Mouse (Mus musculus): ENCODE results near the gene Sycp2l. TPM values are rescaled to one million over a fixed set of nuclear protein-coding genes. Genes with fewer than 3 reads are reported as not detected.
A peak's percentile ranks its signal among the peaks of the same experiment; 100 is the strongest.

The Sycp2l gene
- polyA plus RNA-seq (2015; fragmentation: Nextera tagmentation; extraction: Ambion mirVana), result not detected in 2 replicates

DNA sequence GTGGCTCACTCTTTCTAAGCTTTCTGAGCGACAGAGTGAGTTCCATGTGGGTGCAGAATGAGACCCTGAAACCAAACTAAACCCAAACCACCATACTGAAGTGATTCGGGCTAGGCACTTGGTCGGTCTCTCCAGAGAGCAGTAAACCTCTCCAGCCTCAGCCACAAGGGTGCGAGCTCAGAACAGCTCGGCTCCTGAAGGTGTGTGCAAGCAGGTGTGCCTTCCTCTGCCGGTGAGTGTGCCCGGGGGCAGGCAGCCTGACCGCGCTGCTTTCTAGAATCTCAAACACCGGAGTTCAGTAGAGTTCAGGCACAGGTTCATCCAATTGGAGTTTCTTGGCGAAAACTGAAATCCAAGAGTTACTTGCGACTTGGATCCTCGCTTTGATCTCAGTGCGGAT lies at the start of gene Sycp2l:
TSS of gene Sycp2l (plus strand) at position 368 of the 400 bp plus-strand sequence.
- TF ChIP-seq CTCF (IDR thresholded peaks at IDR 0.05) (no peak), EP300 (IDR thresholded peaks at IDR 0.05) (no peak)
- Histone ChIP-seq H3K4me3 (ENCODE audit: low read depth, low read length) (no peak within 1 kb of the TSS), H3K4me2 (replicated peaks; ENCODE audit: low read depth, low read length) (peak within 1 kb of the TSS; percentile 27), H3K27ac (ENCODE audit: low read length) (no peak within 1 kb of the TSS), H3K27me3 (replicated peaks; ENCODE audit: insufficient read depth, low read length) (0 out of 2 replicates have a peak, but pooled peaks cover 3% of the 10 kb centered on the region), H3K9me3 (ENCODE audit: low read length) (no peaks in the 10 kb centered on the region), H3K9ac (replicated peaks; ENCODE audit: low read depth) (no peak within 1 kb of the TSS), H3K4me1 (ENCODE audit: insufficient read depth, low read depth, low read length) (no peaks in the 10 kb centered on the region), H3K36me3 (ENCODE audit: insufficient read depth, low read length) (no peaks in the 10 kb centered on the region)
- DNase-seq (ENCODE audit: low spot score) (peak; percentile 9), ATAC-seq (no peak)
- WGBS, result 29% methylated on average over 14 of the region's 14 CpGs

- ATAC-seq (no peak), DNase-seq (ENCODE audit: low spot score) (no peak)
- WGBS, result 94% methylated on average over 4 of the region's 4 CpGs
- no peak overlapping the region for H3K4me2 ChIP-seq (replicated peaks; ENCODE audit: low read depth, low read length)
- H3K4me3 ChIP-seq (ENCODE audit: low read depth, low read length), result no peak overlapping the region
- H3K27ac ChIP-seq (ENCODE audit: low read length), result no peak overlapping the region
- no peaks in the 10 kb centered on the region for H3K9me3 ChIP-seq (ENCODE audit: low read length)
- TF ChIP-seq EP300 (IDR thresholded peaks at IDR 0.05) (no peak), CTCF (IDR thresholded peaks at IDR 0.05) (no peak)
- no peaks in the 10 kb centered on the region for H3K27me3 ChIP-seq (replicated peaks; ENCODE audit: insufficient read depth, low read length)
- H3K9ac ChIP-seq (replicated peaks; ENCODE audit: low read depth), result no peak overlapping the region
- H3K36me3 ChIP-seq (ENCODE audit: insufficient read depth, low read length), result no peaks in the 10 kb centered on the region
- H3K4me1 ChIP-seq (ENCODE audit: insufficient read depth, low read depth, low read length), result no peaks in the 10 kb centered on the region
Observed at GRCm38 (mm10) chr13:41067618-41068017, 46.5 kb upstream of the Sycp2l start.

GRCm38 (mm10) chr13:41071617-41072016 lies 42.5 kb upstream of the Sycp2l start:
- Histone ChIP-seq H3K36me3 (ENCODE audit: insufficient read depth, low read length) (no peaks in the 10 kb centered on the region), H3K27me3 (replicated peaks; ENCODE audit: insufficient read depth, low read length) (no peaks in the 10 kb centered on the region), H3K9ac (replicated peaks; ENCODE audit: low read depth) (no peak overlapping the region), H3K4me2 (replicated peaks; ENCODE audit: low read depth, low read length) (no peak overlapping the region), H3K9me3 (ENCODE audit: low read length) (no peaks in the 10 kb centered on the region), H3K4me3 (ENCODE audit: low read depth, low read length) (no peak overlapping the region), H3K27ac (ENCODE audit: low read length) (no peak overlapping the region), H3K4me1 (ENCODE audit: insufficient read depth, low read depth, low read length) (no peaks in the 10 kb centered on the region)
- no peak for DNase-seq (ENCODE audit: low spot score)
- ATAC-seq, result no peak
- WGBS, result 87% methylated on average over 11 of the region's 11 CpGs
- no peak for TF ChIP-seq EP300 (IDR thresholded peaks at IDR 0.05)
- TF ChIP-seq CTCF (IDR thresholded peaks at IDR 0.05), result no peak

GRCm38 (mm10) chr13:41073819-41074218 lies 40.3 kb upstream of the Sycp2l start:
- H3K9ac ChIP-seq (replicated peaks; ENCODE audit: low read depth), result no peak overlapping the region

DNA sequence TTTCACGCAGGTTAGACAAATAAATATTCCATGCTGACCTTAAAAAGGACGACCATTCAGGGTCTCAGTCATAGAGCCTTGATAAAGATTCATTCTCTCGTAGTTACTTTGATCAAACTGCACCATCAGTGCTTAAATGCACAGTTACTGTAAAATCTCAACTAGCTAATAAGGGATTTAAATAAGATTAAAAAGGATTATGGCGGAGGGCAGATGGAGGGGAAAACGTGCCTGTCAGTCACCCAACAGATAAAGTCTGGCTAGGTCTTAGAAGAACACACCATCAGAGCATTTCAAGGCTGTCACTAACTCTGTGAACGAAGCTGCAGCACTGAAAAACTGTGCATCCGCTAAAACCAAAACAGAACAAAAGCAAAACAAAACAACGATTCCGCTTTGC lies 36.2 kb upstream of the Sycp2l start:
- 59% methylated on average over 9 of the region's 9 CpGs for WGBS
- H3K9ac ChIP-seq (replicated peaks; ENCODE audit: low read depth), result no peak overlapping the region
- ATAC-seq, result no peak
- H3K27me3 ChIP-seq (replicated peaks; ENCODE audit: insufficient read depth, low read length), result 0 out of 2 replicates have a peak, but pooled peaks cover 5% of the 10 kb centered on the region
- no peak overlapping the region for H3K4me2 ChIP-seq (replicated peaks; ENCODE audit: low read depth, low read length)
- DNase-seq (ENCODE audit: low spot score), result no peak
- no peaks in the 10 kb centered on the region for H3K4me1 ChIP-seq (ENCODE audit: insufficient read depth, low read depth, low read length)
- TF ChIP-seq CTCF (IDR thresholded peaks at IDR 0.05) (no peak), EP300 (IDR thresholded peaks at IDR 0.05) (no peak)
- no peak overlapping the region for H3K4me3 ChIP-seq (ENCODE audit: low read depth, low read length)
- no peak overlapping the region for H3K27ac ChIP-seq (ENCODE audit: low read length)
- no peaks in the 10 kb centered on the region for H3K9me3 ChIP-seq (ENCODE audit: low read length)
- no peaks in the 10 kb centered on the region for H3K36me3 ChIP-seq (ENCODE audit: insufficient read depth, low read length)

More at GRCm38 (mm10) chr13:41073819-41074218, 40.3 kb upstream of the Sycp2l start:
- no peaks in the 10 kb centered on the region for H3K36me3 ChIP-seq (ENCODE audit: insufficient read depth, low read length)
- no peaks in the 10 kb centered on the region for H3K27me3 ChIP-seq (replicated peaks; ENCODE audit: insufficient read depth, low read length)
- no peak overlapping the region for H3K4me3 ChIP-seq (ENCODE audit: low read depth, low read length)
- H3K9me3 ChIP-seq (ENCODE audit: low read length), result no peaks in the 10 kb centered on the region
- DNase-seq (ENCODE audit: low spot score) (peak; percentile 15), ATAC-seq (no peak)
- TF ChIP-seq CTCF (IDR thresholded peaks at IDR 0.05), result no peak
- H3K4me1 ChIP-seq (ENCODE audit: insufficient read depth, low read depth, low read length), result no peaks in the 10 kb centered on the region
- WGBS, result 78% methylated on average over 5 of the region's 5 CpGs
- no peak overlapping the region for H3K27ac ChIP-seq (ENCODE audit: low read length)
- no peak overlapping the region for H3K4me2 ChIP-seq (replicated peaks; ENCODE audit: low read depth, low read length)

DNA sequence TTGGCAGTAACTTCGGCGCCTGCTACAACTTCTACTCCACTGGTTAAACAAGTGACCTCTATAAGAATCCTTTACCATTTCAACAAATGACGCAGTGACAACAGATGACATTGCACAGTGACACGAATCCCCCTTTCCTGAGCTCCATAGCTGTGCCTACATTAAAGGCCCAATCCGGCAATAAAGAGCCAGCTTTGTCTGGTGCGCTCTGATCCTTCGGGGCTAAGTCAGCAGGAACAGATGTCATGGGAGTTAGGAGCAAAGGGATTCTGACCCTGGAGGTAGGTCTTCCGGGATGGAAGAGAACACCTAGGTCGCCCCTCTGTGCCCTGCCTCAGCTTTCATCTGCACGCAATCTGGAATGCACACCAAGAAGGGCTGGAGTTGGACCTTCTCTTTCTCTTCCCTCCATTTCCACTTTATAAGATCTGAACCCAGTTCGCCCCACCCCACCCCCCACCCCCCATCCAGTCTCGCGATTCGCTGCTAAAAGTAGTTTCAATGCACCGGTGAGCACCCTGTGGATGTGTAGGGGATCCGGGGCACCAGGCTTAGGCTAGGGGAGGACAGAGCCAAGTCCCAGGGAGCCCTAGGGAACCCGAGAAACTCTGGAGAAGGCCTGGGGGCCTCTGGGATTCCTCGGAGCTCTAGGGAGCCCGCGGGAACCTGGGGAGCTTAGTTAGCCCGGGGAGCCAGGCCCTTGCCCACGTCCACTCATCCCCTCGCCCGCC lies 35.3 kb upstream of the Sycp2l start:
- ATAC-seq (0 out of 2 replicates have a peak, but pooled peaks have one; percentile 34), DNase-seq (ENCODE audit: low spot score) (no peak)
- Histone ChIP-seq H3K9ac (replicated peaks; ENCODE audit: low read depth) (no peak overlapping the region), H3K27me3 (replicated peaks; ENCODE audit: insufficient read depth, low read length) (0 out of 2 replicates have a peak, but pooled peaks cover 5% of the 10 kb centered on the region), H3K4me3 (ENCODE audit: low read depth, low read length) (peak overlapping the region; percentile 36), H3K9me3 (ENCODE audit: low read length) (no peaks in the 10 kb centered on the region), H3K4me1 (ENCODE audit: insufficient read depth, low read depth, low read length) (no peaks in the 10 kb centered on the region), H3K4me2 (replicated peaks; ENCODE audit: low read depth, low read length) (peak overlapping the region; percentile 68), H3K27ac (ENCODE audit: low read length) (no peak overlapping the region), H3K36me3 (ENCODE audit: insufficient read depth, low read length) (no peaks in the 10 kb centered on the region)
- WGBS, result 15% methylated on average over 24 of the region's 24 CpGs
- TF ChIP-seq CTCF (IDR thresholded peaks at IDR 0.05), result no peak
- no peak for TF ChIP-seq EP300 (IDR thresholded peaks at IDR 0.05)
